Mouse (Mus musculus) forebrain, embryonic 10.5 days (tissue): Measurements from ENCODE around the gene Arhgap23. TPM values are rescaled to one million over a fixed set of nuclear protein-coding genes. Genes with fewer than 3 reads are reported as not detected.

Source experiments
- DNase-seq: peaks from one replicate; pipeline ENCODE4 v3.0.0-alpha.2; 2017; ENCODE audit warnings: low spot score; ENCODE audit errors: extremely low spot score
- H3K27ac ChIP-seq: fragments of 300-500 bp; sonication (generic); 2 replicates; pipeline ENCODE4 v1.5.1; 2016; ENCODE audit warnings: mild to moderate bottlenecking
- H3K27me3 ChIP-seq: fragments of 300-500 bp; sonication (generic); 2 replicates; pipeline ENCODE4 v1.6.1; 2016; ENCODE audit warnings: mild to moderate bottlenecking; ENCODE audit not compliant: poor library complexity, severe bottlenecking
- H3K36me3 ChIP-seq: fragments of 300-500 bp; sonication (generic); replicated peaks from 2 replicates; pipeline ENCODE4 v1.6.1; 2016; ENCODE audit warnings: mild to moderate bottlenecking, moderate library complexity
- H3K4me1 ChIP-seq: fragments of 300-500 bp; sonication (generic); 2 replicates; pipeline ENCODE4 v1.6.1; 2016
- H3K4me3 ChIP-seq: fragments of 300-500 bp; sonication (generic); 2 replicates; pipeline ENCODE4 v1.5.1; 2016; ENCODE audit warnings: mild to moderate bottlenecking, moderate library complexity
- H3K9me3 ChIP-seq: fragments of 300-500 bp; sonication (generic); 2 replicates; pipeline ENCODE4 v1.6.1; 2016; ENCODE audit warnings: mild to moderate bottlenecking, moderate library complexity
- WGBS: fragments of 180-500 bp; shearing (Covaris S2); methylation state at CpG from one replicate; pipeline ENCODE4 v1.1.7; 2016; 5-methylcytosine and 5-hydroxymethylcytosine counted together
- polyA plus RNA-seq: library from polyadenylated mRNA; unstranded; fragments of >200 nt; fragmentation: Nextera tagmentation; extraction: Ambion mirVana; gene quantifications from 2 replicates; pipeline ENCODE4 v1.2.1, GENCODE M21; 2016

Arhgap23 gene
- polyA plus RNA-seq, 1 experiment from 2014 or later = 2.2 TPM

- peaks cover 93% of the 10 kb centered on the region for H3K27me3 ChIP-seq
- WGBS = under 1% methylated on average over 36 of the region's 36 CpGs
- peaks cover 6% of the 10 kb centered on the region for H3K36me3 ChIP-seq
- DNase-seq = peak; percentile 62
- H3K9me3 ChIP-seq = no peaks in the 10 kb centered on the region
- H3K4me1 ChIP-seq = peaks cover 85% of the 10 kb centered on the region
- peak overlapping the region; percentile 57 for H3K4me3 ChIP-seq
- H3K27ac ChIP-seq = peak overlapping the region; percentile 72
Measured at GRCm38 (mm10) chr11:97536835-97537579, 121.7 kb downstream of the Arhgap23 start.

DNA sequence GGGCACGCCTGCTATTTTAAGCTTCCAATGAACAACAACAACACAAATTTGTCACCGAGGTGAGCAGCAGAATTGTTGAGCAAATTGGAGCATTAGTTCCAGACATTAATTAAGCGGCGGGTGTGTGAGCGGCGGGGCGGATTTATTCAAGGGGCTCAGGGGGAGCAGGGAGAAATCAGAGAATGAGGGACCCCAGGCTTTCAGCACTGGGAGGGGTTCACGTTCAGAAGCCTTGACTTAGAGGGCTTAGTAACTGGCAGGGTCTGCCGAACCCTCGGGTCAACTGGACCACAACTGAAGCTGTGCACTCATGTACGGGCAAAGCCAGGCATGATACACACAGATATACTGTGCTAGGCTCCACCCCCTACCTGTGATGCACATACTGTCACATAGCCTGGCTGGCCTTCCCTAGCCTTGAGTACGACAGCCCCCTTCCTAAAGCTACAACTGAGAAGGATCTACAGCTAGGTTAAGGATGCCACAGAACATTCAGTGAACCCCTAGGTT, 122.3 kb downstream of the Arhgap23 start:
- DNase-seq = no peak
- Histone ChIP-seq H3K9me3 (no peaks in the 10 kb centered on the region), H3K36me3 (peaks cover 6% of the 10 kb centered on the region), H3K4me1 (peaks cover 84% of the 10 kb centered on the region), H3K27me3 (peaks cover 88% of the 10 kb centered on the region), H3K27ac (no peak overlapping the region), H3K4me3 (peak overlapping the region; percentile 57)
- 12% methylated on average over 12 of the region's 12 CpGs for WGBS

- DNase-seq = no peak
- Histone ChIP-seq H3K36me3 (no peaks in the 10 kb centered on the region), H3K4me3 (no peak overlapping the region), H3K9me3 (no peaks in the 10 kb centered on the region), H3K27me3 (peaks cover 88% of the 10 kb centered on the region), H3K4me1 (peaks cover 78% of the 10 kb centered on the region), H3K27ac (no peak overlapping the region)
- WGBS = 75% methylated on average over 5 of the region's 5 CpGs
Measured at GRCm38 (mm10) chr11:97539622-97540021, 124.3 kb downstream of the Arhgap23 start.

- Histone ChIP-seq H3K27me3 (peaks cover 88% of the 10 kb centered on the region), H3K9me3 (no peaks in the 10 kb centered on the region), H3K27ac (no peak overlapping the region), H3K4me3 (no peak overlapping the region), H3K4me1 (peaks cover 73% of the 10 kb centered on the region), H3K36me3 (no peaks in the 10 kb centered on the region)
- 75% methylated on average over 3 of the region's 3 CpGs for WGBS
- no peak for DNase-seq
Measured at GRCm38 (mm10) chr11:97540136-97540535, 124.8 kb downstream of the Arhgap23 start.

DNA sequence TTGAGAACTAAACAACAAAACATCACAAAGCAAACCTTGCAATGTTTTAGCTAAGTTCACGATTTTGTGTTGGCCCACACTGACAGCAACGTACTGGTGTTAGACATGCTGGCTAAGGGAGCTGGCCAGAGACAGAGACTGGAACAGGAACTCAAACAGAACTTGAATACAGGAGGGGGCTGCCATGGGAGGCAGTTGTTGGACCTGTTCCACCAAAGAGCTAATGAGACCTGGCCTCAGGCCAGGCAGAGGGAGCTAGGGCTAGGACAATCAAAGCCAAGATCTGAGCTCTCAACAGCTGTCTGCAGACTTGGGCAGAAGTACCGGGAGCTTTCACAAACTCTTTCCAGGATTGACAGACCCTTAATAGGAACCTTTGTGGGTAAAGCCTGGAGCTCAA, 125.3 kb downstream of the Arhgap23 start:
- WGBS = 73% methylated on average over 3 of the region's 3 CpGs
- peaks cover 74% of the 10 kb centered on the region for H3K4me1 ChIP-seq
- H3K4me3 ChIP-seq = no peak overlapping the region
- peaks cover 88% of the 10 kb centered on the region for H3K27me3 ChIP-seq
- no peak for DNase-seq
- no peaks in the 10 kb centered on the region for H3K9me3 ChIP-seq
- H3K27ac ChIP-seq = no peak overlapping the region
- H3K36me3 ChIP-seq = no peaks in the 10 kb centered on the region

GRCm38 (mm10) chr11:97542171-97543150, 127.1 kb downstream of the Arhgap23 start:
- H3K27me3 ChIP-seq = peaks cover 88% of the 10 kb centered on the region
- whole genome bisulfite sequencing = 74% methylated on average over 22 of the region's 22 CpGs
- no peak overlapping the region for H3K4me3 ChIP-seq
- peaks cover 75% of the 10 kb centered on the region for H3K4me1 ChIP-seq
- H3K9me3 ChIP-seq = no peaks in the 10 kb centered on the region
- no peak for DNase-seq
- no peak overlapping the region for H3K27ac ChIP-seq
- H3K36me3 ChIP-seq = no peaks in the 10 kb centered on the region

- Histone ChIP-seq H3K27ac (peak overlapping the region; percentile 13; the same call in 1 of the 2 replicates), H3K9me3 (no peaks in the 10 kb centered on the region), H3K27me3 (peaks cover 88% of the 10 kb centered on the region), H3K36me3 (no peaks in the 10 kb centered on the region), H3K4me1 (peaks cover 77% of the 10 kb centered on the region), H3K4me3 (no peak overlapping the region)
- no peak for DNase-seq
- WGBS = 70% methylated on average over 12 of the region's 12 CpGs
Measured at GRCm38 (mm10) chr11:97543181-97543733, 127.9 kb downstream of the Arhgap23 start.

GRCm38 (mm10) chr11:97543883-97544282, 128.6 kb downstream of the Arhgap23 start:
- WGBS = 83% methylated on average over 9 of the region's 9 CpGs
- H3K4me3 ChIP-seq = no peak overlapping the region
- no peaks in the 10 kb centered on the region for H3K36me3 ChIP-seq
- no peak for DNase-seq
- H3K27ac ChIP-seq = no peak overlapping the region
- no peaks in the 10 kb centered on the region for H3K9me3 ChIP-seq
- peaks cover 88% of the 10 kb centered on the region for H3K27me3 ChIP-seq
- peaks cover 83% of the 10 kb centered on the region for H3K4me1 ChIP-seq

GRCm38 (mm10) chr11:97545808-97546560, 130.7 kb downstream of the Arhgap23 start:
- Histone ChIP-seq H3K27ac (peak overlapping the region; percentile 85), H3K4me1 (peaks cover 78% of the 10 kb centered on the region)
- 3% methylated on average over 26 of the region's 26 CpGs for WGBS

DNA sequence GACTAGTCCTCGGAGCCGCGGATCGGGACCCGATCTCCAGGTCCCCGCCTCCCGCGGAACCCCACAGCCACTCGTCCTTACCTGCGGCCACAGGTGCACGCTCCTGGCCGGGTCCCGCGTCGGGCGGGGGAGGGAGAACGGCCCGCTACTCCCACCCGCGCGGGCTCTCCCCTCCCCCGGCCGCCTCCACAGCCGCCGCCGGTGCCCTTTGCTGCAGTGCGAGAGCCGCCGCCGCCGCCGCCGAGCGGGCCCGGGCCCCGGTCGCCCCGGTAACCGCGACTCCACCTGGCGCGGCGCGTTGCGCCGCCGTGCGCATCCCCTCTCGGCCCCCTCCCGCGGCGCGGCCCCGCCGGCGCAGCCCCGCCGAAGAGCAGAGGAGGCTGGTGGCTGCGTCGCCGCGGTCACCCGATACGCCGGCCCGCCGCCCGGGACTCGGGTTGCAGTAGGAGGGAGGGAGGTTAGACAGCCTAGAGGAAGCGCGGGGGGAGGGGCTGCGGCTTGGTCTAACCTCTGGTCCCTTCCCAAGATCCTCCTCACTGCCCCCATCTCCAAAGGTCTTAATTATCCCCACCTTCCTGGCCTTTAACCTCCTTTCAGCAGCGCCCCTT, 131.6 kb downstream of the Arhgap23 start:
- WGBS = under 1% methylated on average over 64 of the region's 73 CpGs
- no peaks in the 10 kb centered on the region for H3K36me3 ChIP-seq
- peak; percentile 78 for DNase-seq
- H3K9me3 ChIP-seq = no peaks in the 10 kb centered on the region
- peaks cover 95% of the 10 kb centered on the region for H3K27me3 ChIP-seq
- H3K4me3 ChIP-seq = peak overlapping the region; percentile 77
- peaks cover 79% of the 10 kb centered on the region for H3K4me1 ChIP-seq
- peak overlapping the region; percentile 85 for H3K27ac ChIP-seq

More at GRCm38 (mm10) chr11:97545808-97546560, 130.7 kb downstream of the Arhgap23 start:
- Histone ChIP-seq H3K27me3 (peaks cover 95% of the 10 kb centered on the region), H3K36me3 (no peaks in the 10 kb centered on the region), H3K9me3 (no peaks in the 10 kb centered on the region), H3K4me3 (peak overlapping the region; percentile 77)
- DNase-seq = no peak

- Histone ChIP-seq H3K4me3 (no peak overlapping the region), H3K36me3 (no peaks in the 10 kb centered on the region), H3K4me1 (peaks cover 81% of the 10 kb centered on the region), H3K27ac (peak overlapping the region; percentile 85; the same call in 1 of the 2 replicates), H3K27me3 (peaks cover 100% of the 10 kb centered on the region), H3K9me3 (no peaks in the 10 kb centered on the region)
- WGBS = 60% methylated on average over 12 of the region's 12 CpGs
- no peak for DNase-seq
Measured at GRCm38 (mm10) chr11:97547957-97548706, 132.8 kb downstream of the Arhgap23 start.
